Mouse (Mus musculus): ENCODE results near the gene Pcolce.

DNA sequence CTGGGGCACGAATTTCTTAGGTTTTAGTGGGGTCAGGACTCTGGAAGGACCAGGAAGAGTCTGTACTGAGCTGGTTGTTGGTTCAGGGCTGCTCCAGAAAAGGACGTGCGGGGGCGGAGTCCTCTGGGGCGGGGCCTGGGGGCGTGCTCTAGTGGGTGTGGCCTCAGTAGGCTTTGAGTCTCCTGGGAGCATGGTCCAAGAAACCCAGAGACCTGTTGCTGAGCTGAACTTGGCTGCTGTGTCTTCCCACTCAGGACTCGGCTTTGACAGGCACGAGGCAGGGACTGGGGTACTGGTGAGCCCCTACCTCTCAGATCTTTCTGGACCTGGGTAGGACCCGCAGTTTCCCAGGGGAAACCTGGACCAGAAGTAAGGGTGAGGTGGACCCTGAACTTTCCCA is 43.9 kb downstream of the Pcolce start, which contains the start of gene Tfr2:
- TF ChIP-seq GATA1 (IDR thresholded peaks at IDR 0.05; ENCODE audit: low read length) (no peak), TAL1 (IDR thresholded peaks at IDR 0.05; ENCODE audit: low read length) (no peak)

Data from erythroblast, embryonic 14.5 days (primary cell).